Mouse (Mus musculus): ENCODE results near the gene Bicc1. TPM values are rescaled to one million over a fixed set of nuclear protein-coding genes. Genes with fewer than 3 reads are reported as not detected.

The Bicc1 gene
- polyA plus RNA-seq, 1 experiment from 2014 or later, result 13.7 TPM

DNA sequence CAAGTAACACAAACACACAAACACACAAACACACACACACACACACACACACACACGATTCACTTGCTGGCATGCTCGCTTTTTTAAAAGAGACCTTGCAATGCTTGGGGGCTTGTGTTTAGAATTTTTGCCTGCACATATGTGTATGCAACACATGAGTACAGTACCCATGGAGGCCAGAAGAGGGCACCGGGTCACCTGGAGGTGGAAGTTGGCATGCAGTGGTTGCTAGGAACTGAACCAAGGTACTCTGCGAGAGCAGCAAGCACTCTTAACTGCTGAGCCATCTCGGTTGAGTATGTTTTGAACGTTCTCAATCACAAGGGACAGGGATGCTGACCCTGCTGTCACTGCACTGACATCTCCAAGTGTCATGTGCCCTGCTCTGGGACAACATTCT lies 5.9 kb downstream of the Bicc1 start:
- no peaks in the 10 kb centered on the region for H3K9me3 ChIP-seq (replicated peaks)
- no peak for ATAC-seq (ENCODE audit: low FRiP score)
- H3K27ac ChIP-seq, result no peak overlapping the region
- WGBS, result 96% methylated on average over 6 of the region's 6 CpGs
- H3K27me3 ChIP-seq, result no peaks in the 10 kb centered on the region
- H3K4me3 ChIP-seq, result no peak overlapping the region
- no peaks in the 10 kb centered on the region for H3K36me3 ChIP-seq
- H3K4me2 ChIP-seq (replicated peaks), result no peak overlapping the region
- no peak overlapping the region for H3K9ac ChIP-seq
- H3K4me1 ChIP-seq, result 0 out of 2 replicates have a peak, but pooled peaks cover 3% of the 10 kb centered on the region

DNA sequence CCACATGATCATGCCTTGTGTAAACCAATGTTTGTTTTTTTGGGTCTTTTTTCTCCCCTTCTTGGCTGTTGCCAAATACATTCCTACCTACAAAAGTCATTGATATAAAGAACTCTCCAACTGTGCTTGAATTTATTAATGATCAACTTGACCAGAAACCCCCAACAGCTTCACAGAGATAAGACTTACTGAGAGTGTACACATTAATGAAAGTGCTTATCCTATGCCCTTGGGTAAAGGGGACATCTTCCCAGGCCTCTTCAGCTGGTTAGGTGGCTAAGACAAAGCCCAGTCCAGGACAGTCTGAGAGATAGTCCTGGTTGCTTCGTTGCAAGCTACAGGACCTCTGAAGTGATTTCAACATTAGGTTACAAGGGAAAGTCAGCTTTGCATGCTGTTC lies 6.4 kb downstream of the Bicc1 start:
- WGBS, result 87% methylated on average over 1 of the region's 1 CpGs
- Histone ChIP-seq H3K9ac (no peak overlapping the region), H3K9me3 (replicated peaks) (no peaks in the 10 kb centered on the region), H3K4me2 (replicated peaks) (no peak overlapping the region), H3K4me1 (no peaks in the 10 kb centered on the region), H3K36me3 (no peaks in the 10 kb centered on the region), H3K4me3 (no peak overlapping the region), H3K27me3 (no peaks in the 10 kb centered on the region), H3K27ac (no peak overlapping the region)
- no peak for ATAC-seq (ENCODE audit: low FRiP score)

DNA sequence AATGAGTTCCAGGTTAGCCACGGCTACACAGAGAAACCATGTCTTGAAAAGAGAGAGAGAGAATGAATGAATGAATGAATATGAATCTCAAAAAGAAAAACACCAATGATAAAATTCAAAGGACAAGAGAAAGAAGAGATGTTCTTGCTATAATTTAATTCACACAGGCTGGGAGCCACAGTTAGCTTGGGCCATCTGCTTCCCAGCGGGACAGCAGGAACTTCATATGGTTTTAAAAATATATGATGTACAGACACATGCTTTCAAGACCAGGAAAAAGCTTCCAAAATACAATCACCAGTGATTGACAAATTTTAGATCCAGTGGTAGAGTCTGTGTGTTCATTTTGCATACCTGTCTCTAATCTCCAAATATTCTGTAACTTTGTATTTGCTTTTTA lies 9.0 kb downstream of the Bicc1 start:
- H3K4me1 ChIP-seq, result no peaks in the 10 kb centered on the region
- no peak for ATAC-seq (ENCODE audit: low FRiP score)
- H3K9me3 ChIP-seq (replicated peaks), result no peaks in the 10 kb centered on the region
- WGBS, result 89% methylated on average over 2 of the region's 2 CpGs
- no peak overlapping the region for H3K27ac ChIP-seq
- no peak overlapping the region for H3K9ac ChIP-seq
- H3K36me3 ChIP-seq, result no peaks in the 10 kb centered on the region
- H3K4me3 ChIP-seq, result no peak overlapping the region
- H3K4me2 ChIP-seq (replicated peaks), result no peak overlapping the region
- no peaks in the 10 kb centered on the region for H3K27me3 ChIP-seq

DNA sequence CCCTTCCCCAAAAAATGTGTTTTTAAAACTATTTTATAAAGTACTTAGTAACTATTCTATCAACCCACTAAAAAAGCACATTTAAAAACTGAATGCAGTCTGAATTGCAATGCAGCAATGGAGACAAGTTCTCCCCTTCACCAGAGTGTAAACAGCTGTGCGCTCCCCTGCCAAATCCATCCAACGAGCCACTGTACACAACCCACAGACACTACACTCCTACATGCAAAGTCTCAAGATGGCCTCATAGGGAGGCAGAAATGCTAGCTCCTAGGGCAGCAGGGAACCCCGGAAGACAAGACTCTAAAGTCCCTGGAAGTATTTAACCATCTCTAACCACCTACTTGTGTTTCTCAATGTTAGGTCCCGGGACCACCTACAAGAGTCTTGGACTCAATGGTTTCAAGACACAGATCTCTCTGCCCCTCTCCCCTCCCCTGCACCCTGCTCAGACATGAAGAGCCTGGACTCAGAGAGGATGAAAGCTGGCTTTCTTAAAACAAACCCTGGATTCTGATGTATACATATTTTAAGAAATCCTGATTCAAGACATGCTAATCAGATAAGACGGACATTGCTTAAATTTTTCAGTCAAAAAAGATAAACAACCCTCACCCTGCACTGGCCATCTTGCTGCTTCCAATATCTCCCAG lies 10.4 kb downstream of the Bicc1 start:
- no peaks in the 10 kb centered on the region for H3K4me1 ChIP-seq
- H3K9me3 ChIP-seq (replicated peaks), result no peaks in the 10 kb centered on the region
- no peak overlapping the region for H3K9ac ChIP-seq
- ATAC-seq (ENCODE audit: low FRiP score), result no peak
- 87% methylated on average over 5 of the region's 5 CpGs for WGBS
- H3K27me3 ChIP-seq, result no peaks in the 10 kb centered on the region
- no peak overlapping the region for H3K4me2 ChIP-seq (replicated peaks)
- no peak overlapping the region for H3K4me3 ChIP-seq
- H3K27ac ChIP-seq, result no peak overlapping the region
- H3K36me3 ChIP-seq, result no peaks in the 10 kb centered on the region

DNA sequence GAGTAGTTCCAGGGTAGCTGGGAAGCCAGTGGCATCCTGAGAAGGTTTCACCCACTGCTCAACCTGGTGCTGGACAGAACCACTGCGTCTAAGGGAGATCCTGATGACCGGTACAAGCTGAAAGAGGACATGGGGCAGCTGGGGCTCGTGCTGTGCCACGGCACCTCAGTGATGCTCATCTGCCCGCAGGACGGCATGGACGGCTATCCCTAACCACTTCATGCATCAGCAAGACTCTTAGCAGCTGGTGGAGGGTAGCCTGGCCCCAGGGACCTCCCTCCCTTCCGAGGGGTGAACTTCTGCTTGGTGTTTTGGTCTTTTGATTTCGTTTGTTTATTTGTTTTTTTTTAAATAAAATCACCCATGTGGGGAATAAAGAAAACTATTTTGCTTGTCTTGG lies 11.3 kb downstream of the Bicc1 start:
- no peak for ATAC-seq (ENCODE audit: low FRiP score)
- no peaks in the 10 kb centered on the region for H3K36me3 ChIP-seq
- no peaks in the 10 kb centered on the region for H3K27me3 ChIP-seq
- H3K9ac ChIP-seq, result no peak overlapping the region
- no peak overlapping the region for H3K4me3 ChIP-seq
- 85% methylated on average over 9 of the region's 9 CpGs for WGBS
- no peak overlapping the region for H3K4me2 ChIP-seq (replicated peaks)
- 0 out of 2 replicates have a peak, but pooled peaks cover 4% of the 10 kb centered on the region for H3K9me3 ChIP-seq (replicated peaks)
- H3K4me1 ChIP-seq, result no peaks in the 10 kb centered on the region
- no peak overlapping the region for H3K27ac ChIP-seq

DNA sequence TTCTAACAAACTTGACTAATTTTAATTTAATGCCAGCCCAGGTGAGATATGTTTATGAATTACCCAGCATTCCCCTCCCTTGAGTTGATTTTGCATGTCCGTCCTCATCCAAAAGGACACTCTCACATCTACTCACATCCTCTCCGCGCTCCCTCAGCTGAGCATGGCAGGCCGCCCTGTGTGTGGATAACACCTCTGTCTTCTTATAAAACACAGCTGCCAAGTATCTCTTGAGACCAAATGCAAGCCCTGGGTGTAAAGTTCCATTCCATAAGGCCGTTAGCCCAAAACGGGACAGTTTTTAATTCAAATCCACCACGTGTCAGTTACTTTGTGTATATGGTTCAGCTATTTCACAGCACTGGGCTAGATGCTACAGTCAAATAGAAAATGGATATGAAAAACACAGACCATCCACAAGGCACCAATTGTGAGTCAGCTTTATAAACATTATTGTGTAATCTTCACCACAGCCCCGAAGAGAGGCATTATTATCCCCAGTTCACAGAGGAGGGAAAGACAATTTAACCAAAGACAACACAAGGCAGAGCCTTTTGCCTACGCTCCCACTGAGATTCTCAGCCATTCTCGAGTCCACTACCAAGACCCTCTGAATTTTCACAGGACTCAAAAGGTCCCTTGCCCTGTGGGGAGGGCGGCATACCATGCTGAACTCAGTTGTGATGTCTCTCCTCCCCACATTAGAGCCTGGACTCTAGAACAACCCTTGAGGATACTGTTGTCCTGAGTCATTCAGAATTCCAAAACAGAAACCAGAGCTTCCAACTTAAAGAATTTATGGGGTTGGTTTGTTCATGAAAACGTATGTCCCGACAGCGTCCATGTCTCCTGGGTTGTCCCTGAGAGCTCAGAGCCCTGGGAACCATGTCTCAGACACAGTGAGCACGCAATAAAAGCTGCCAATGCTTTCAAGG lies 12.6 kb downstream of the Bicc1 start:
- H3K9ac ChIP-seq, result no peak overlapping the region
- H3K27ac ChIP-seq, result no peak overlapping the region
- no peak overlapping the region for H3K4me3 ChIP-seq
- no peaks in the 10 kb centered on the region for H3K27me3 ChIP-seq
- WGBS, result 83% methylated on average over 15 of the region's 15 CpGs
- no peak for ATAC-seq (ENCODE audit: low FRiP score)
- H3K4me1 ChIP-seq, result no peaks in the 10 kb centered on the region
- H3K9me3 ChIP-seq (replicated peaks), result 0 out of 2 replicates have a peak, but pooled peaks cover 8% of the 10 kb centered on the region
- H3K36me3 ChIP-seq, result no peaks in the 10 kb centered on the region
- no peak overlapping the region for H3K4me2 ChIP-seq (replicated peaks)

DNA sequence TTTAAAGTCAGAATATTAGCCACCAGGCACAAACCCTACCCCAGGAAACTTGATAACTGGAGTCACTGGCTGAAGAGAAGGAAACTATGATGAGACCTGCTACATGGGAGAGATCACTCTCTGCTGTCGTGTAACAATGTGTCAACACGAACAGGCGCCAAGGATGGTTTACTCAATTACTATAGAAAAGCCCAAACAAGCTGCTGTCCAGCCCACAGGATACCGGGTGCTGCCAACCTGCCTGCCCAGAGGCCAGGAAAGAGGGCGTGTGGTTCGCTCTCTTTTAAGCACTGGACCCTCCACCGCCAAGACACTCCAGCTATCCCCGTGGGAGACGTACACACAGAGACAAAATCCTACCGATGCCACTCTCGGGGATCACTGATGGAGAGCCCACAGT lies 13.7 kb downstream of the Bicc1 start:
- Histone ChIP-seq H3K9me3 (replicated peaks) (0 out of 2 replicates have a peak, but pooled peaks cover 8% of the 10 kb centered on the region), H3K27me3 (no peaks in the 10 kb centered on the region), H3K27ac (no peak overlapping the region), H3K4me2 (replicated peaks) (no peak overlapping the region), H3K9ac (no peak overlapping the region), H3K4me1 (no peaks in the 10 kb centered on the region), H3K36me3 (no peaks in the 10 kb centered on the region), H3K4me3 (no peak overlapping the region)
- 68% methylated on average over 11 of the region's 11 CpGs for WGBS
- ATAC-seq (ENCODE audit: low FRiP score), result no peak

DNA sequence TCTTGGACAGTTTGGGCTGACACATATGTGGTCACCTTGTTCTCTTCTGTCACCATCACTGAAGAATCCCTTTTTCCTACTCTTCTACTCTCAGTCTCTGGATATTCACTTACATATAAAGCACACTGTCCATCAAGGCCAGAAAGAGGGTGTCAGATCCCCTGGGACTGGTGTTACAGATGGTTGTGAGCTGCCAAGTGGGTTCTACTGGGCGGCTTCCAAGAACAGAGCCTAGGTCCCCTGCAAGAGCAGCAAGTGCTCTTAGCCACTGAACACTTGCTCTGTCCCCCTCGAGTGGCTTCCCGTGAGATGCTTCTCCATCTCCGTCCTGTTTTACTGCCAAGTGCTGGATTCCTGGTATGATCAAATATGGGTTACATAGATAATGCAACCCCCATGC lies 15.3 kb downstream of the Bicc1 start:
- Histone ChIP-seq H3K4me3 (no peak overlapping the region), H3K27ac (no peak overlapping the region), H3K9ac (no peak overlapping the region), H3K36me3 (no peaks in the 10 kb centered on the region), H3K27me3 (no peaks in the 10 kb centered on the region), H3K9me3 (replicated peaks) (0 out of 2 replicates have a peak, but pooled peaks cover 8% of the 10 kb centered on the region), H3K4me2 (replicated peaks) (no peak overlapping the region), H3K4me1 (0 out of 2 replicates have a peak, but pooled peaks cover 2% of the 10 kb centered on the region)
- ATAC-seq (ENCODE audit: low FRiP score), result no peak
- 94% methylated on average over 4 of the region's 4 CpGs for WGBS

DNA sequence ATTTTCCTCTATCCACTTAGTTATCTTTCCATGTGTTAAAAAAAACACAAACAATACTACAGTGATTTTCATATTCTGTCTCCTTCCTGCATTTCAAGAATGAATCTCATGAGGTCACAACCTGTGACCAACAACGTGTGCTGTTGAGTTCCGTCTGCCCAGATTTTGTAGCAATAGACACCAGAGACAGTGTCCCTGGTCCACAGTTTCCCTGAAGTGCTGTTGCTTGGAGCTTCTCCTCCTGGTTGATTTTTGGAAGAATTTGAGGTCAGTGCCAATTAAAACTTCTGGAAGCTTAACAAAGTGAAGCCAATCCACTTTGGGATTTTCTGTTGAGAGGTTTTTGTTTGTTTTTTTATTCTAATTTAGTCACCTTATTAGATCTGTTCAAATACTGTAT lies 16.9 kb downstream of the Bicc1 start:
- H3K36me3 ChIP-seq, result no peaks in the 10 kb centered on the region
- no peak overlapping the region for H3K4me3 ChIP-seq
- peaks cover 11% of the 10 kb centered on the region for H3K4me1 ChIP-seq
- 88% methylated on average over 2 of the region's 2 CpGs for WGBS
- no peak overlapping the region for H3K27ac ChIP-seq
- no peak for ATAC-seq (ENCODE audit: low FRiP score)
- no peak overlapping the region for H3K4me2 ChIP-seq (replicated peaks)
- no peaks in the 10 kb centered on the region for H3K27me3 ChIP-seq
- 0 out of 2 replicates have a peak, but pooled peaks cover 8% of the 10 kb centered on the region for H3K9me3 ChIP-seq (replicated peaks)
- H3K9ac ChIP-seq, result no peak overlapping the region

DNA sequence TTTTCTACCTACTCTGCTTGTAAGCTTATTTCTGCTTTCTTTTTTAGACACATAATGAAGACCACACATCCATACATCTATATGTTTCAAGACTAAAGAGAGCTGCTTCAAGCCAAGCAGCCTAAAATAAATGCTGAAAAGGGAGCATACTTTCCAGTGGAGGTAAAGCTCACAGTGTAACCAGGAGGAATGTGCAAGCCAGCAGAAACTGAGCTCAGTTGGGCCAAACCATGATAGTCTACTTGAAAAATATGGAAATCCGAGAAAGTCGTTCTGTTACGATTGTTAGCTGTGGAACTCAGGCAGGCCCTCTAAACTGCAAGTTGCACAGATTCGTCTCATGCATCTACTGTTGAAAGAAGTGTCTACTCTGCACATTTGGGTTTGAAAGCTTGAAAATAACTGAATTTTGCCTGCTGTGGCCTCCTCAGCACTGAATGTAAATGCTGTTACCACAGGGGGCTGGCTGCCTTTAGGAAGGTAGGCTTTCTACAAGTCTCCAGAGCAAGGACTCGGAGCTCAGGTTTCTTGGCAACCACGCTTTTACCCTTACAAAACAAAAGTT lies 19.1 kb downstream of the Bicc1 start:
- 0 out of 2 replicates have a peak, but pooled peaks cover 8% of the 10 kb centered on the region for H3K9me3 ChIP-seq (replicated peaks)
- no peak overlapping the region for H3K9ac ChIP-seq
- 63% methylated on average over 6 of the region's 6 CpGs for WGBS
- no peak overlapping the region for H3K4me3 ChIP-seq
- H3K27me3 ChIP-seq, result no peaks in the 10 kb centered on the region
- no peak overlapping the region for H3K4me2 ChIP-seq (replicated peaks)
- H3K4me1 ChIP-seq, result peaks cover 11% of the 10 kb centered on the region
- H3K27ac ChIP-seq, result no peak overlapping the region
- no peak for ATAC-seq (ENCODE audit: low FRiP score)
- no peaks in the 10 kb centered on the region for H3K36me3 ChIP-seq

DNA sequence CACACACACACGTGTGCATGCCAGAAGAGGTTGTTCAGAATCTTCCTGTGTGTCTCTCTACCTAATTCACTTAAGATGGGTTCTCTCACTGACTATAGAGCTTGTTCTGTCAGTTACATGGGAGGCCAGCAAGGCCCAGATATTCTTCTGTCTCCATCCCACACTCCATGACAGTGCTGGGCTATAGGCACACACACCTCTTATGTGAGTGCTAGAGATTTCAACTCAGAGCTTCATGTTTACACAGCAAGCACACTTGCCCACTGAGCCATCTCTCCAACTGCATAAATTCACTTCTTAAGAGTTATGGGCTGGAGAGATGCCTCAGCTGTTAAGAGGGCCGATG lies 20.7 kb downstream of the Bicc1 start:
- Histone ChIP-seq H3K4me2 (replicated peaks) (no peak overlapping the region), H3K4me3 (no peak overlapping the region), H3K4me1 (peaks cover 11% of the 10 kb centered on the region), H3K27me3 (no peaks in the 10 kb centered on the region), H3K9me3 (replicated peaks) (0 out of 2 replicates have a peak, but pooled peaks cover 8% of the 10 kb centered on the region), H3K9ac (no peak overlapping the region), H3K27ac (no peak overlapping the region), H3K36me3 (no peaks in the 10 kb centered on the region)
- no peak for ATAC-seq (ENCODE audit: low FRiP score)
- WGBS, result 62% methylated on average over 2 of the region's 2 CpGs

DNA sequence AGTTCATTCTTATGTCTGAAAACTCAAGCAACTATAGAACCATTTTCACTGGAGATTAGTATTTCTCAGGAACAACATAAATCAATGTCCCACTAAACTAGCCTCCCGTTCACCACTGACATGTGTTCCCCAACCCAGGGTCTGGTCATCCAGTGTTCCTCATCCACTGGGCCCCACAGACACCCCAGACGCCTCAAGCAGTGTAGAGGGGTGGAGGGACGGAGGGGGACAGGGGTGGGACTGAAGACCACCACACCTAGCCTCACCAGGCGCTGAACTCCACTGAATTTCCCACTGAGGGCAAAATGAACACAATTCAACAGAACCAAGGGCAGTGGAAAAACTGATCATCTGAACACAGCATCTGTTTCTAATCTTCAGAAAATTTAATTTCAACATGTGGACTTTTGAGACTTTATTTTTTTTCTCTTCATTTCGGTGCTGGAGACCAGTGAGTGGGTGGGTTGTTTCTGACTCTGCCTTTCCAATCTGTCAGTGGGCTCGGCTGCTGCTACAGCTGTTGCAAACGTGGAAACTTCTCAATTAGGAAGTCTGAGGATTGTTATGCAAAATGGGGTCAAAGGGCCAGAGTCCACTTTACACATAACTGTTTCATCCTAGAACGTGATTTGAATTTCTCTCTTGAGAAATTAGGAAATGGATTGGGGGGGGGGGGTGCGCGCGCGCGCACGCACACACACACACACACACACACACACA lies 21.2 kb downstream of the Bicc1 start:
- no peak overlapping the region for H3K4me2 ChIP-seq (replicated peaks)
- H3K27me3 ChIP-seq, result no peaks in the 10 kb centered on the region
- H3K9me3 ChIP-seq (replicated peaks), result 0 out of 2 replicates have a peak, but pooled peaks cover 4% of the 10 kb centered on the region
- ATAC-seq (ENCODE audit: low FRiP score), result no peak
- H3K27ac ChIP-seq, result no peak overlapping the region; the same call in 1 of the 2 replicates
- 42% methylated on average over 14 of the region's 14 CpGs for WGBS
- H3K9ac ChIP-seq, result no peak overlapping the region
- H3K4me3 ChIP-seq, result no peak overlapping the region
- no peaks in the 10 kb centered on the region for H3K36me3 ChIP-seq
- peaks cover 11% of the 10 kb centered on the region for H3K4me1 ChIP-seq

Measured in hindbrain, embryonic 12.5 days (tissue).